Mouse (Mus musculus): ENCODE data around the gene Cdk17. TPM values are rescaled to one million over a fixed set of nuclear protein-coding genes. Genes with fewer than 3 reads are reported as not detected.

Gene Cdk17
- polyA plus RNA-seq, 1 experiment = 18.0 TPM

- H3K4me3 ChIP-seq (replicated peaks; ENCODE audit: extremely low read depth, low read depth, low read length) = no peak overlapping the region
- TF ChIP-seq POLR2A (IDR thresholded peaks at IDR 0.05; ENCODE audit: borderline replicate concordance, extremely low read depth, low read depth, low read length) (no peak), CTCF (IDR thresholded peaks at IDR 0.05; ENCODE audit: insufficient read depth, low read length) (no peak)
- WGBS = 55% methylated on average over 8 of the region's 8 CpGs
- peaks cover 22% of the 10 kb centered on the region for H3K4me1 ChIP-seq (ENCODE audit: control insufficient read depth, insufficient read depth, low read length)
- DNase-seq = peak; percentile 42
Observed at GRCm38 (mm10) chr10:93263431-93263830, 102.8 kb downstream of the Cdk17 start.

- DNase-seq = no peak
- Histone ChIP-seq H3K4me3 (replicated peaks; ENCODE audit: extremely low read depth, low read depth, low read length) (no peak overlapping the region), H3K4me1 (ENCODE audit: control insufficient read depth, insufficient read depth, low read length) (peaks cover 22% of the 10 kb centered on the region)
- TF ChIP-seq CTCF (IDR thresholded peaks at IDR 0.05; ENCODE audit: insufficient read depth, low read length) (no peak), POLR2A (IDR thresholded peaks at IDR 0.05; ENCODE audit: borderline replicate concordance, extremely low read depth, low read depth, low read length) (no peak)
- WGBS = 66% methylated on average over 5 of the region's 5 CpGs
Observed at GRCm38 (mm10) chr10:93264001-93264400, 103.3 kb downstream of the Cdk17 start.

GRCm38 (mm10) chr10:93265833-93266232 lies 105.2 kb downstream of the Cdk17 start:
- H3K4me1 ChIP-seq (ENCODE audit: control insufficient read depth, insufficient read depth, low read length) = peaks cover 19% of the 10 kb centered on the region
- no peak for DNase-seq
- TF ChIP-seq CTCF (IDR thresholded peaks at IDR 0.05; ENCODE audit: insufficient read depth, low read length) = no peak
- no peak for TF ChIP-seq POLR2A (IDR thresholded peaks at IDR 0.05; ENCODE audit: borderline replicate concordance, extremely low read depth, low read depth, low read length)
- WGBS = 78% methylated on average over 9 of the region's 9 CpGs
- no peak overlapping the region for H3K4me3 ChIP-seq (replicated peaks; ENCODE audit: extremely low read depth, low read depth, low read length)

- 85% methylated on average over 7 of the region's 7 CpGs for WGBS
- H3K4me1 ChIP-seq (ENCODE audit: control insufficient read depth, insufficient read depth, low read length) = peaks cover 17% of the 10 kb centered on the region
- TF ChIP-seq CTCF (IDR thresholded peaks at IDR 0.05; ENCODE audit: insufficient read depth, low read length) (no peak), POLR2A (IDR thresholded peaks at IDR 0.05; ENCODE audit: borderline replicate concordance, extremely low read depth, low read depth, low read length) (no peak)
- no peak overlapping the region for H3K4me3 ChIP-seq (replicated peaks; ENCODE audit: extremely low read depth, low read depth, low read length)
- DNase-seq = no peak
Observed at GRCm38 (mm10) chr10:93266521-93266920, 105.8 kb downstream of the Cdk17 start.

- DNase-seq = no peak
- Histone ChIP-seq H3K4me3 (replicated peaks; ENCODE audit: extremely low read depth, low read depth, low read length) (no peak overlapping the region), H3K4me1 (ENCODE audit: control insufficient read depth, insufficient read depth, low read length) (peaks cover 11% of the 10 kb centered on the region)
- WGBS = 77% methylated on average over 5 of the region's 5 CpGs
- no peak for TF ChIP-seq POLR2A (IDR thresholded peaks at IDR 0.05; ENCODE audit: borderline replicate concordance, extremely low read depth, low read depth, low read length)
- TF ChIP-seq CTCF (IDR thresholded peaks at IDR 0.05; ENCODE audit: insufficient read depth, low read length) = no peak
Observed at GRCm38 (mm10) chr10:93267509-93267908, 106.8 kb downstream of the Cdk17 start.

GRCm38 (mm10) chr10:93268339-93268738 lies 107.7 kb downstream of the Cdk17 start:
- no peak overlapping the region for H3K4me3 ChIP-seq (replicated peaks; ENCODE audit: extremely low read depth, low read depth, low read length)
- no peak for DNase-seq
- H3K4me1 ChIP-seq (ENCODE audit: control insufficient read depth, insufficient read depth, low read length) = peaks cover 12% of the 10 kb centered on the region
- TF ChIP-seq CTCF (IDR thresholded peaks at IDR 0.05; ENCODE audit: insufficient read depth, low read length) = no peak
- WGBS = 86% methylated on average over 3 of the region's 3 CpGs

GRCm38 (mm10) chr10:93269744-93270143 lies 109.1 kb downstream of the Cdk17 start:
- WGBS = 45% methylated on average over 4 of the region's 4 CpGs
- H3K4me3 ChIP-seq (replicated peaks; ENCODE audit: extremely low read depth, low read depth, low read length) = no peak overlapping the region
- DNase-seq = no peak

GRCm38 (mm10) chr10:93270889-93271460 lies 110.3 kb downstream of the Cdk17 start:
- no peak for DNase-seq
- Histone ChIP-seq H3K4me1 (ENCODE audit: control insufficient read depth, insufficient read depth, low read length) (peaks cover 19% of the 10 kb centered on the region), H3K4me3 (replicated peaks; ENCODE audit: extremely low read depth, low read depth, low read length) (no peak overlapping the region)
- 77% methylated on average over 6 of the region's 6 CpGs for whole genome bisulfite sequencing
- TF ChIP-seq CTCF (IDR thresholded peaks at IDR 0.05; ENCODE audit: insufficient read depth, low read length) (no peak), POLR2A (IDR thresholded peaks at IDR 0.05; ENCODE audit: borderline replicate concordance, extremely low read depth, low read depth, low read length) (no peak)

More at GRCm38 (mm10) chr10:93269744-93270143, 109.1 kb downstream of the Cdk17 start:
- peaks cover 11% of the 10 kb centered on the region for H3K4me1 ChIP-seq (ENCODE audit: control insufficient read depth, insufficient read depth, low read length)
- TF ChIP-seq CTCF (IDR thresholded peaks at IDR 0.05; ENCODE audit: insufficient read depth, low read length) (no peak), POLR2A (IDR thresholded peaks at IDR 0.05; ENCODE audit: borderline replicate concordance, extremely low read depth, low read depth, low read length) (no peak)

- peaks cover 23% of the 10 kb centered on the region for H3K4me1 ChIP-seq (ENCODE audit: control insufficient read depth, insufficient read depth, low read length)
- DNase-seq = no peak
- WGBS = 47% methylated on average over 7 of the region's 7 CpGs
- no peak overlapping the region for H3K4me3 ChIP-seq (replicated peaks; ENCODE audit: extremely low read depth, low read depth, low read length)
- TF ChIP-seq POLR2A (IDR thresholded peaks at IDR 0.05; ENCODE audit: borderline replicate concordance, extremely low read depth, low read depth, low read length) = no peak
- TF ChIP-seq CTCF (IDR thresholded peaks at IDR 0.05; ENCODE audit: insufficient read depth, low read length) = no peak
Observed at GRCm38 (mm10) chr10:93271831-93272230, 111.2 kb downstream of the Cdk17 start.

All from lung, adult 2 months (tissue).